Mouse (Mus musculus): ENCODE results near the gene Adamts2. TPM values are rescaled to one million over a fixed set of nuclear protein-coding genes. Genes with fewer than 3 reads are reported as not detected.

Gene Adamts2
- polyA plus RNA-seq, 1 experiment, result 10.6 TPM

- TF ChIP-seq POLR2A (IDR thresholded peaks at IDR 0.05; ENCODE audit: extremely low read depth, insufficient read depth, low read length) (no peak), CTCF (IDR thresholded peaks at IDR 0.05; ENCODE audit: extremely low read depth, insufficient read depth, low read length) (no peak)
- H3K4me3 ChIP-seq (ENCODE audit: insufficient read depth, low read length), result no peak overlapping the region
- H3K4me1 ChIP-seq (ENCODE audit: control insufficient read depth, insufficient read depth, low read length), result no peaks in the 10 kb centered on the region
- H3K27ac ChIP-seq (ENCODE audit: insufficient read depth, low read length), result no peak overlapping the region
Measured at GRCm38 (mm10) chr11:50848520-50849137, 246.7 kb downstream of the Adamts2 start.

- no peak overlapping the region for H3K4me3 ChIP-seq (ENCODE audit: insufficient read depth, low read length)
- H3K4me1 ChIP-seq (ENCODE audit: control insufficient read depth, insufficient read depth, low read length), result no peaks in the 10 kb centered on the region
- TF ChIP-seq CTCF (IDR thresholded peaks at IDR 0.05; ENCODE audit: extremely low read depth, insufficient read depth, low read length) (no peak), POLR2A (IDR thresholded peaks at IDR 0.05; ENCODE audit: extremely low read depth, insufficient read depth, low read length) (no peak)
- no peak overlapping the region for H3K27ac ChIP-seq (ENCODE audit: insufficient read depth, low read length)
Measured at GRCm38 (mm10) chr11:50849310-50849709, 247.4 kb downstream of the Adamts2 start.

GRCm38 (mm10) chr11:50850177-50850735 is 248.4 kb downstream of the Adamts2 start, which contains the start of gene Grm6:
Grm6 (plus strand) TSS chr11:50850685.
- TF ChIP-seq POLR2A (IDR thresholded peaks at IDR 0.05; ENCODE audit: extremely low read depth, insufficient read depth, low read length) (no peak), CTCF (IDR thresholded peaks at IDR 0.05; ENCODE audit: extremely low read depth, insufficient read depth, low read length) (no peak)

GRCm38 (mm10) chr11:50850989-50851601 is 249.2 kb downstream of the Adamts2 start:
- no peak for TF ChIP-seq CTCF (IDR thresholded peaks at IDR 0.05; ENCODE audit: extremely low read depth, insufficient read depth, low read length)
- no peak for TF ChIP-seq POLR2A (IDR thresholded peaks at IDR 0.05; ENCODE audit: extremely low read depth, insufficient read depth, low read length)
- no peaks in the 10 kb centered on the region for H3K4me1 ChIP-seq (ENCODE audit: control insufficient read depth, insufficient read depth, low read length)
- H3K27ac ChIP-seq (ENCODE audit: insufficient read depth, low read length), result no peak overlapping the region
- peak overlapping the region; percentile 29 for H3K4me3 ChIP-seq (ENCODE audit: insufficient read depth, low read length)

More at GRCm38 (mm10) chr11:50850177-50850735, 248.4 kb downstream of the Adamts2 start, which contains the start of gene Grm6:
- no peaks in the 10 kb centered on the region for H3K4me1 ChIP-seq (ENCODE audit: control insufficient read depth, insufficient read depth, low read length)
- H3K4me3 ChIP-seq (ENCODE audit: insufficient read depth, low read length), result peak within 1 kb of the TSS; percentile 29
- H3K27ac ChIP-seq (ENCODE audit: insufficient read depth, low read length), result no peak within 1 kb of the TSS

Other genes with a start within 250 kb of the Adamts2 start
- 0.53 and 0.71 TPM in 2 replicates for gene Cby3, start 247.6 kb upstream of the Adamts2 start, polyA plus RNA-seq (2012; rRNA removed)
- 227 and 311 TPM in 2 replicates for gene Hnrnph1, start 225.1 kb upstream of the Adamts2 start, polyA plus RNA-seq (2012; rRNA removed)
- 36.4 and 37.5 TPM in 2 replicates for gene Rufy1, start 171.0 kb upstream of the Adamts2 start, polyA plus RNA-seq (2012; rRNA removed)
- 16.4 and 18.8 TPM in 2 replicates for gene Zfp354c, start 225.6 kb downstream of the Adamts2 start, polyA plus RNA-seq (2012; rRNA removed)
- 1.6 TPM in 2 replicates for gene Zfp879, start 239.5 kb downstream of the Adamts2 start, polyA plus RNA-seq (2012; rRNA removed)
- gene Grm6, start 248.6 kb downstream of the Adamts2 start, polyA plus RNA-seq (2012; rRNA removed), result not detected in 2 replicates

Measured in cortical plate, adult 2 months (tissue).